Mouse (Mus musculus) brain, adult 10 weeks (tissue): ENCODE measurements around the gene Pnrc2. TPM values are rescaled to one million over a fixed set of nuclear protein-coding genes. Genes with fewer than 3 reads are reported as not detected.

Experiments used
- polyA plus RNA-seq: library from polyadenylated mRNA; stranded (reverse); fragments of 350-450 nt; fragmentation: Illumina TruSeq; extraction: RNeasy Lipid Tissue Mini Kit (QIAGEN cat#74804); gene quantifications from one replicate; pipeline ENCODE4 v1.2.3, GENCODE M21; 2015; ENCODE audit warnings: low read depth, low replicate concordance

The Pnrc2 gene
- 80.8 TPM for polyA plus RNA-seq

DNA sequence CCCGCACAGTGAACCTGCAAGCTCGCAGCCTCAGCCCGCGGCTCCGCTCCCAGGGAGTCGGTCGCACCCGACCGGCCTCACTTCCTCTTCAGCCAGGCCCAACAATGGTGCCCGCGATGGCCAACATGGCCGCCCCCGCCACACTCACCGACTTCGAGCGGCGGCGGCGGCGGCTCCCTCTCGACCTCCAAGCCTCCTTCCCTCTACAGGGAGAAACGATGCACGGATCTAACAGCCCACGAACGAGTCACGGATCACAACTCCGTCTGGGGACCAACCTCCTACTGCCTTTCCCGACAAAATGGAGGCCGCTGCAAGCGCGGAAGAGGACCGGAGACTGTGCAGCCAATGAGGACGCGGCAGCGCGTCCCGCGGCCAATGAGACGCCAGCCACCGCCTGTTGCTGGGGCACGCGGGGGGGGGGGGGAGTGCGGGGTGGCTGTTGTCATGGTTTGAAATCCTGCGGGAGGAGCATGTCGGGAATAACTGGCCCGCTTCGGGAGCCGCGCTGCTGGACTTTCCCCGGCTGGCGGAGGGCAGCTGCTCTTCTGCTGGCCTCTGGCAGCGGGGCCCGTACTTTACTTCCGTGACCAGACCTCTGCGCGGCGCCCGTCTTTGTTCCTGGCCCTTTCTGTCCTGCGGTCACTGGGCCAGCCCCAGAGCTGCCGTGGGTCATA, at the start of gene Pnrc2:
Gene Pnrc2, minus strand, starts transcription at position 325 of the 677 bp plus-strand sequence.

DNA sequence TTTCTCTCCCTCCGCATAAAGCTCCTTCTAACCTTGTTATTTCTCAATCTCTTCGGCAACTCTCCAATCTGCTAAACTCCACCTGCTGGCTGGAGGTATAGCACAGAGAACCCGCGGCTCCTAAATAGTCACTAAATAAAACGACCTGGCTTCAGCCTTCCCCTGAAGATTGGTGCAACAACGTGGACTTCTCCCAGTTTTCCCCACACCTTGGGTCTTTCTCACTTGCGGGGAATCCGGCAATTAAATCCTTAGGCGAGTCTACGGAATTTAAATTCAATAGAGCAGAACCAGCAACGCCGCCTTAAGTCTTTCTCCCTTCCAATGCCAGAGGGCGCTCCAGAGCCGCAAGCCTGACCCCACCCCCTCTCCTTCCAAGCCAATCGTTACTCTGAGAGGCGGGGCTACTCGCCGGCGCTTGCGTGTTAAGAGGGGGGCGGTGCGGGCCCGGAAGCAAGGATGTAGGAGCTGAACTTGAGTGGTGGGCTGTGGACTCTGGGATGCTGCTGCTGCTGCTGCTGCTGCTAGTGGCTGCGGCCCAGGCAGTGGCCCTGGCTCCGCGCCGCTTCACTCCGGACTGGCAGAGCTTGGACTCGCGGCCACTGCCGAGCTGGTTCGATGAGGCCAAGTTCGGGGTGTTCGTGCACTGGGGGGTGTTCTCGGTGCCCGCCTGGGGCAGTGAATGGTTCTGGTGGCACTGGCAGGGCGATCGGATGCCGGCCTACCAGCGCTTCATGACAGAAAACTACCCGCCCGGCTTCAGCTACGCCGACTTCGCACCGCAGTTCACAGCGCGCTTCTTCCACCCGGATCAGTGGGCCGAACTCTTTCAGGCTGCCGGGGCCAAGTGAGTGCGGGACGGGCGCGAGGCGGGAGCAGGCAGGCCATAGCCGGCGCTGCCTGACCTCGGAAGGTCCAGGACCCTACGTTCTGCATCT, 46.9 kb upstream of the Pnrc2 start, which contains the start of gene Fuca1:
Gene Fuca1, plus strand, starts transcription at position 432 of the 938 bp plus-strand sequence.

DNA sequence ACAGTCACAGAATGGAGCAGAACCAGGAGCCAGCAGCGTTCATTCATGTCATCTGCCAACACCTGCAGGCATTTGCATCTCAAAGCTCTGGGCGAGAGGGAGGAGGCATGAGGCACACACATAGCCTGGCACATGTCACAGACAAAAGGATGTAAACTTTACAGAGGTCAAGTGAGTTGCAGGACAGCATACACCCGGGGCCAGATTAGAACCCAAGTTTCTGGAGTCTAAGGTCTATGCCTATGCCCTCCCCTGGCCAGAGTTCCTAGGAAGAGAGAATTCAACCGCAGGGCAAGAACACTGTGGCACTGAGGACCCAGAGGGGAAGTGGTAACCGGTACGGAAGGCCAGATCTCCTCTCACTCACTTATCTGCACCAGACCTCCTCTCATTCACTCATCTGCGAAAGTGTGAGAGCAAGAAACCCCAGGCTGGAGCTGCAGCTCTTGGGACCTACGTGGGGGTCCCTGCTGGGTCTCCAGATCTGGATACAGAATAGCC, 21.5 kb upstream of the Pnrc2 start, which contains the start of gene Cnr2:
Gene Cnr2, plus strand, starts transcription at position 324 of the 501 bp plus-strand sequence.

DNA sequence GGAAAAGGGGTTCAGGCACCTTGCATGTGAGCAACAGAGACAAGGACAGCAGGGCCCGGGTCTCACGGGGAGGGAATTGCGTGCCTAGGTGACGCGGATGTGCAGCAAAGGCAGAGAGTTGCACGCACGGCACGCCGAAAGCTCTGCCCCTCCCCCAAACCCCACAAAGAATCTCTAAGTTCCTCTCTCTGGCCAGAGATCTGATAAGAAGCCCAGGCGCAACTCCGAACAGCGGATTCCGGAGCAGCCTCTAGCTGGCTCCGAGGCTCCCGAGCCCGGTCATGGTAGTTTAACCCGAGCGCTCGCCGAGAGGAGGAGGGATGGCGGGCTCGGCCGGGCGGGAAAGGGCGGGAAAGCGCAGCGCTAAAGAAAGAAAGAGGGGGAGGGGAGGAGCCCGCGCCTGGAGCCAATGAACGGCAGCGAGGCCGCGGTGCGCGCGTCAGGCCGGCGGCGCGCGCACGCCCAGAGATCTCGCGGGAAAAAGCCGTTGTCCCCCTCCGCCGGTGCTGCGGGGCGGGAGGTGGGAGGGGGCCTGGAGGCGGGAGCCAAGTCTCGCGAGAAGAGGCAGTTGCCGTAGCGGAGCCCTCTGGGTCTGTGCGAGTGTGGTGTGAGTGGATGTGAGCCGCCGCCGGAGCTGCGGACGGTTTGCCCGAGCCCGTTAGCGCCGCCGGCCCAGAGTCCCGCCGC, 18.0 kb downstream of the Pnrc2 start, which contains the start of gene Srsf10:
Gene Srsf10, plus strand, starts transcription at position 212 of the 687 bp plus-strand sequence.

Other genes with a start within 250 kb of the Pnrc2 start
- gene Ifnlr1, start 187.6 kb downstream of the Pnrc2 start, polyA plus RNA-seq = 0.13 TPM
- gene Il22ra1, start 145.7 kb downstream of the Pnrc2 start, polyA plus RNA-seq = not detected
- gene Myom3, start 114.1 kb downstream of the Pnrc2 start, polyA plus RNA-seq = 2.1 TPM
- 74.7 TPM for gene Srsf10, start 18.1 kb downstream of the Pnrc2 start, polyA plus RNA-seq
- 0.19 TPM for gene Cnr2, start 21.5 kb upstream of the Pnrc2 start, polyA plus RNA-seq
- gene Fuca1, start 46.9 kb upstream of the Pnrc2 start, polyA plus RNA-seq = 77.6 TPM
- 50.6 TPM for gene Hmgcl, start 72.6 kb upstream of the Pnrc2 start, polyA plus RNA-seq
- gene Gale, start 89.9 kb upstream of the Pnrc2 start, polyA plus RNA-seq = 22.5 TPM
- gene Lypla2, start 98.8 kb upstream of the Pnrc2 start, polyA plus RNA-seq = 89.5 TPM
- 110 TPM for gene Pithd1, start 113.4 kb upstream of the Pnrc2 start, polyA plus RNA-seq
- gene Eloa, start 147.9 kb upstream of the Pnrc2 start, polyA plus RNA-seq = 15.8 TPM
- 843 TPM for gene Rpl11, start 179.6 kb upstream of the Pnrc2 start, polyA plus RNA-seq